Mouse (Mus musculus): ENCODE measurements around the gene Srsf3.

Gene Srsf3

DNA sequence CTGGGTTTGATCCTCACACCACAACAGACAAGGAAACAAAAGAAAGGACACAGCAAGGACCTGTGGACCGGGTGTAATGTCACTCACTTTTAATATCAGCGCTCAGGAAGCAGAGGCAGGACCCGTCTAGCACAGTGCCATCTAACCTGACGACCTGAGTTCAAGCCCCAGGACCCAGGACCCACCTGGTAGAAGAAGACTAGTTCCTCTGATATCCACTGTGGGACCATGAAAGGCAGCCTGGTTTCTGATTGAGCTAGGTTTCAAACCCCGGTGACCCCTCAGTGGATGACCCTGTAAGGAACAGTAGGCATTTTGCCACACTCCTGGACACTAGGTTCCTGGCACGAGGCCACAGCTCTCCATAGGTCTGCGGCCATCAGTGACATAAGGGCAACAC is 52.2 kb downstream of the Srsf3 start:
- DNase-seq (ENCODE audit: extremely low read depth, low read depth, low spot score) = no peak

DNA sequence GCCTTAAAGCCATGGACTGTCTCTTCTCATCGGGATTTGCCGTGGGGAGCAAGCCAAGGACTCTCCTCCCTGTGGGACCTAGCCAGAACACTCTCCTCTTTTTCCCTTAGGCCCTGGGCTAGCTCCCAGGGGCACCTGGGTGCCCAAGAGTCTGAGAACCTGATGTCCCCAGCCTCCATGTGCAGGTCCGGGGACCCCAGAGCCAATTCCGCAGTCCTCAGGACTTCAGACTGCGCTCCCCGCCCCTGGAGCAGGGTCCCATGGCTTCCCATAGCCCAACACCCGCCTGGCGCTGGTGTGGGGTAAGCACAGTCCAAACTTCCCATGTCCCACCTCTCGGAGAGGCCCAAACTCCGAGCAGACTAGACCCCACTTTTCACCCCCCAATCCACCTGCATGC is 52.8 kb downstream of the Srsf3 start:
- DNase-seq (ENCODE audit: extremely low read depth, low read depth, low spot score) = no peak

DNA sequence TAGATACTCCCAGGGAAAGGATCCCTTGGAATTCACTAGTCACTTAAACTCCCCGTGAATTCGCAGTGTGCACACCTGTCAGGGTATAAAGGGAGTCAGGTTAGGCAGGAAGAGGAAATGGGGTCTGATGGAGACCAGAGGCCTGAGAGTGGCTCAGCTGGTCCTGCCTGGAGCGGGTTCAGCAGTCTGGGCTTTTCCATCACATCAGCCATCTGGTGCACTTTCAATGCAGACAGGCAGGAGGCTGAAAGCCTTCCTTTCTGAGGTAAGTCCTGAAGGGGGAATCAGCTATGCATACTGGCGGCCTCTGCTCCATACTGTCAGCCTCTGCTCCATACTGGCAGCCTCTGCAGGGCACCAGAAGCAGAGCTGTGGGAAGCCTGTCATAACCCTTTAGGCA is 54.5 kb downstream of the Srsf3 start:
- no peak for DNase-seq (ENCODE audit: extremely low read depth, low read depth, low spot score)

DNA sequence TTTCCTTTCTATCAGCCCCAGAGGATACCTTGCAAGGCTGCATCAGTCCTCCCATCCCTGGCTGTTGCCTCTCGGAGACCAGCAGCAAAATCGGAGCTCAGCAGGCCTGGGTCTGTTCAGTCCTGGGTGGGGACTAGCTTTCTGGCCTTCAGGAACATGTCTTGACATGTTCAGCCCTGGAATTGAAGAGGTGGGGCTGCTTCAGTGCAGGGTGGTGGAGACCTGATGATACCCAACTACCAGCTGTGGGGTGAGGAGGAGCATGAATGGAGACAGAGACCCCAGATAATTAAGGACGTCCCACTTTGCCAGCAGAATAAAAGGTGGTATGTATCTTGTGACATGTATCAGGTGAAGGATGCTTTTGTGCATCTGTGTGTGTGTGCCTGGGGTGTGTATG is 58.3 kb downstream of the Srsf3 start, which contains the start of gene Cdkn1a:
Gene Cdkn1a (plus strand): TSS at position 201 of the 400 bp plus-strand sequence.
- DNase-seq (ENCODE audit: extremely low read depth, low read depth, low spot score) = no peak

GRCm38 (mm10) chr17:29091348-29091944 is 59.0 kb downstream of the Srsf3 start:
- DNase-seq (ENCODE audit: extremely low read depth, low read depth, low spot score) = no peak

- DNase-seq (ENCODE audit: extremely low read depth, low read depth, low spot score) = no peak
These were observed 60.1 kb downstream of the Srsf3 start for GRCm38 (mm10) chr17:29092497-29092896.
